Mouse (Mus musculus) bone marrow, adult 2 months (tissue): ENCODE data around the gene Lcn9.

Experiments used
- CTCF ChIP-seq: fragments of 200-500 bp; IDR thresholded peaks from 2 replicates; pipeline ENCODE4 v1.5.1; 2011; ENCODE audit warnings: low read length, control low read depth; ENCODE audit not compliant: control insufficient read depth, insufficient read depth
- POLR2A ChIP-seq: fragments of 200-500 bp; IDR thresholded peaks from 2 replicates; pipeline ENCODE4 v1.6.1; 2011; ENCODE audit warnings: low read depth, mild to moderate bottlenecking, control low read depth, low read length, borderline replicate concordance; ENCODE audit not compliant: control insufficient read depth

DNA sequence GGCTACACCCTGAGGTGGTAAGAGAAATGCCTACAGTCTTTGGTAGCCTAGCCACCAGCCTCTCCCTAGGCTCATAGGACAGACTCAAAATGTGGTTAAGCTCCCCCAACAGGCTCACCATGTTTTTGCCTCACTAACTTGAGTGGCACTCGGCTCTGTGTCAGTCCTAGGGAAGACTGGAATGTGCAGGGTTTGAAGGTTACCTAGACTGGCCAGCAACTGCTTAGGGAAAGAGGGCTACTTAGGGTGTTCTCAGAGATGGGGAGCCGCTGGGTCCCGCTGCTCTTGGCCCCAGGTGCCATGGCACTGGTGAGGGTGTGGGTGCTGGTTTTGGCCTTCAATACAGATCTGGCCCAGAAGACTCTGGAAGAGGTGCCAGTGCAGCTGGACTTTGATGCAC lies 41.0 kb upstream of the Lcn9 start, which contains the start of gene Gm13539:
- TF ChIP-seq POLR2A (no peak), CTCF (no peak)
